Comparison of ENCODE assay signal across 33 mouse cellular contexts in genomic region chr17:29542831-29543690, GRCm38 (mm10). TPM values are rescaled to one million over a fixed set of nuclear protein-coding genes. Genes with fewer than 3 reads are reported as not detected.
DNase-seq lines count a peak whose midpoint lies in the region; ATAC-seq lines count a peak whose summit lies in the region.
"Had no signal": no experiment of that assay in that cellular context is flagged by ENCODE, and none has a peak within 500 bp of the region (broad histone marks: within the 10 kb centered on the region; RNA-seq: fewer than 3 reads in every experiment).

No protein-coding gene starts in this region.

- 0 out of 2 replicates have a peak, but pooled peaks cover 2% of the 10 kb centered on the region for H3K27me3 ChIP-seq in midbrain, embryonic 13.5 days
- H3K27me3 ChIP-seq: forebrain, embryonic 15.5 days; liver, embryonic 15.5 days; lung, embryonic 15.5 days; midbrain, embryonic 15.5 days; neural tube, embryonic 13.5 days had no signal

- H3K9me3 ChIP-seq in midbrain, embryonic 13.5 days = no peaks in the 10 kb centered on the region
- H3K9me3 ChIP-seq: forebrain, embryonic 15.5 days; hindbrain, embryonic 10.5 days; limb, embryonic 10.5 days; liver, embryonic 15.5 days; lung, embryonic 15.5 days; midbrain, embryonic 15.5 days; neural tube, embryonic 13.5 days had no signal

- peak; percentile 48 for DNase-seq in cerebellum, adult 11 months
- peak; percentile 46 for DNase-seq in cerebellum, adult 8-10 months
- peak; percentile 59 to 60 for DNase-seq in cerebellum, postnatal 36 days
- DNase-seq in layer of hippocampus, postnatal 10 days (ENCODE audit: low spot score in 2 of 2) = peak; percentile 35 to 43
- no peak for DNase-seq in right cerebral cortex, postnatal 25 days
- no peak for DNase-seq in testis, postnatal 10 days (ENCODE audit: low spot score)
- DNase-seq: adrenal gland, adult 8-10 months; B cell, adult 2 months; embryo, embryonic 11 days; gastrocnemius, postnatal 10 days; kidney, adult 9 months; kidney, postnatal 36 days; liver; lung, postnatal 4 days; thymus, adult 2 months had no signal

- H3K4me3 ChIP-seq in midbrain, embryonic 13.5 days (replicated peaks) = no peak overlapping the region
- H3K4me3 ChIP-seq: forebrain, embryonic 15.5 days; hindbrain, embryonic 10.5 days; limb, embryonic 10.5 days; liver, embryonic 15.5 days; lung, embryonic 15.5 days; midbrain, embryonic 15.5 days; neural tube, embryonic 13.5 days had no signal

- no peak for ATAC-seq in midbrain, embryonic 13.5 days
- ATAC-seq: activated CD4-positive, CD25-positive, alpha-beta regulatory T cell, adult 4 months; forebrain, embryonic 15.5 days; hindbrain, postnatal 0 days; intestine, embryonic 16.5 days; midbrain, embryonic 15.5 days had no signal

- no peaks in the 10 kb centered on the region for H3K36me3 ChIP-seq in midbrain, embryonic 13.5 days
- H3K36me3 ChIP-seq: forebrain, embryonic 15.5 days; hindbrain, embryonic 10.5 days; limb, embryonic 10.5 days; liver, embryonic 15.5 days; lung, embryonic 15.5 days; midbrain, embryonic 15.5 days; neural tube, embryonic 13.5 days had no signal

- H3K27ac ChIP-seq in midbrain, embryonic 13.5 days = no peak overlapping the region
- H3K27ac ChIP-seq: forebrain, embryonic 15.5 days; hindbrain, embryonic 10.5 days; hindbrain, postnatal 0 days; limb, embryonic 10.5 days; liver, embryonic 15.5 days; lung, embryonic 15.5 days; midbrain, embryonic 15.5 days; neural tube, embryonic 13.5 days had no signal

- H3K9ac ChIP-seq in midbrain, embryonic 13.5 days (replicated peaks) = no peak overlapping the region
- H3K9ac ChIP-seq: forebrain, embryonic 15.5 days; liver, embryonic 15.5 days; lung, embryonic 15.5 days; midbrain, embryonic 15.5 days; neural tube, embryonic 13.5 days had no signal

- 91% methylated on average over 19 of the region's 19 CpGs for WGBS in midbrain, embryonic 13.5 days

- H3K4me2 ChIP-seq in midbrain, embryonic 13.5 days (replicated peaks) = no peak overlapping the region
- H3K4me2 ChIP-seq: forebrain, embryonic 15.5 days; heart, embryonic 11.5 days; liver, embryonic 15.5 days; lung, embryonic 15.5 days; midbrain, embryonic 15.5 days; neural tube, embryonic 13.5 days had no signal

- no peaks in the 10 kb centered on the region for H3K4me1 ChIP-seq in midbrain, embryonic 13.5 days (replicated peaks)
- H3K4me1 ChIP-seq: forebrain, embryonic 15.5 days; hindbrain, embryonic 10.5 days; limb, embryonic 10.5 days; midbrain, embryonic 15.5 days; neural tube, embryonic 13.5 days had no signal

RNA-seq across cellular contexts. Expression of gene Gm17657, which starts 6.4 kb away (rescaled TPM):
- total RNA-seq in layer of hippocampus, postnatal 10 days (2021) = not detected
- polyA plus RNA-seq in midbrain, embryonic 13.5 days (2015; fragmentation: Nextera tagmentation; extraction: Ambion mirVana) = not detected in 2 replicates
- total RNA-seq: adrenal gland, adult 8-10 months; gastrocnemius, postnatal 10 days; granulocyte monocyte progenitor cell, adult 5-6 weeks; hindbrain, postnatal 0 days; left cerebral cortex, adult 18-20 months; megakaryocyte-erythroid progenitor cell, adult 5-6 weeks had no signal
- polyA plus RNA-seq: embryonic facial prominence, embryonic 14.5 days; forebrain, embryonic 15.5 days; heart, embryonic 11.5 days; heart, postnatal 0 days; hindbrain, embryonic 10.5 days; hindbrain, postnatal 0 days; intestine, embryonic 16.5 days; limb, embryonic 10.5 days; liver, embryonic 15.5 days; lung, embryonic 15.5 days; midbrain, embryonic 15.5 days; neural tube, embryonic 13.5 days; stomach, embryonic 16.5 days; thymus, adult 2 months had no signal

RNA-seq across cellular contexts. Expression of gene Tbc1d22b, which starts 6.5 kb away (rescaled TPM):
- 10 to 100 TPM; 40.1 to 46.0 TPM for total RNA-seq in layer of hippocampus, postnatal 10 days (2021)
- 22.1 and 26.1 TPM in 2 replicates for polyA plus RNA-seq in midbrain, embryonic 13.5 days (2015; fragmentation: Nextera tagmentation; extraction: Ambion mirVana)

RNA-seq across cellular contexts. Expression of gene Tmem217, which starts 9.1 kb away (rescaled TPM):
- not detected for total RNA-seq in layer of hippocampus, postnatal 10 days (2021)
- 1.1 and 2.2 TPM in 2 replicates for polyA plus RNA-seq in midbrain, embryonic 13.5 days (2015; fragmentation: Nextera tagmentation; extraction: Ambion mirVana)
- total RNA-seq: gastrocnemius, postnatal 10 days; granulocyte monocyte progenitor cell, adult 5-6 weeks; hindbrain, postnatal 0 days; left cerebral cortex, adult 18-20 months; megakaryocyte-erythroid progenitor cell, adult 5-6 weeks had no signal

RNA-seq across cellular contexts. Expression of gene Pim1, which starts 52.5 kb away (rescaled TPM):
- total RNA-seq in layer of hippocampus, postnatal 10 days (2021) = 1 to 10 TPM; 3.5 to 4.0 TPM
- 13.4 and 15.4 TPM in 2 replicates for polyA plus RNA-seq in midbrain, embryonic 13.5 days (2015; fragmentation: Nextera tagmentation; extraction: Ambion mirVana)

Comparison
In these comparisons a context has a peak if more than half of its experiments do, and no peak if none do; other contexts are left out.
1. DNase-seq: peak in cerebellum, adult 11 months (single experiment), cerebellum, adult 8-10 months (single experiment), cerebellum, postnatal 36 days (2 of 2) and layer of hippocampus, postnatal 10 days (2 of 2); none in right cerebral cortex, postnatal 25 days (single experiment) and testis, postnatal 10 days (single experiment).